Mouse (Mus musculus) bone marrow, adult 2 months (tissue): ENCODE results near the gene Ankfy1.

ENCODE experiments used
- CTCF ChIP-seq: fragments of 200-500 bp; IDR thresholded peaks from 2 replicates; pipeline ENCODE4 v1.5.1; 2011; ENCODE audit warnings: low read length, control low read depth; ENCODE audit not compliant: control insufficient read depth, insufficient read depth
- POLR2A ChIP-seq: fragments of 200-500 bp; IDR thresholded peaks from 2 replicates; pipeline ENCODE4 v1.6.1; 2011; ENCODE audit warnings: low read depth, mild to moderate bottlenecking, control low read depth, low read length, borderline replicate concordance; ENCODE audit not compliant: control insufficient read depth

- TF ChIP-seq CTCF (no peak), POLR2A (no peak)
Observed at GRCm38 (mm10) chr11:72718161-72718560, 28.4 kb downstream of the Ankfy1 start.
